In genomic region chr12:70937150-70937549, GRCm38 (mm10) we compare ENCODE assay signal across 7 mouse cellular contexts. TPM values are rescaled to one million over a fixed set of nuclear protein-coding genes. Genes with fewer than 3 reads are reported as not detected.
DNase-seq lines count a peak whose midpoint lies in the region; ATAC-seq lines count a peak whose summit lies in the region.

No protein-coding gene starts in this region.

- 24% methylated on average over 12 of the region's 12 CpGs for WGBS in embryonic facial prominence, embryonic 10.5 days
- WGBS in heart, embryonic 16.5 days: 30% methylated on average over 8 of the region's 12 CpGs
- 20% methylated on average over 12 of the region's 12 CpGs for WGBS in limb, embryonic 15.5 days
- WGBS in neural tube, embryonic 13.5 days: 18% methylated on average over 11 of the region's 12 CpGs

- H3K4me2 ChIP-seq in heart, embryonic 16.5 days (ENCODE audit: low read depth, low read length): peak overlapping the region; percentile 75
- peak overlapping the region; percentile 55 for H3K4me2 ChIP-seq in limb, embryonic 15.5 days
- H3K4me2 ChIP-seq in neural tube, embryonic 13.5 days: peak overlapping the region; percentile 78

- H3K4me3 ChIP-seq in embryonic facial prominence, embryonic 10.5 days: peak overlapping the region; percentile 83
- peak overlapping the region; percentile 98 for H3K4me3 ChIP-seq in heart, embryonic 16.5 days (ENCODE audit: low read length)
- H3K4me3 ChIP-seq in limb, embryonic 15.5 days: peak overlapping the region; percentile 58
- H3K4me3 ChIP-seq in neural tube, embryonic 13.5 days: peak overlapping the region; percentile 81

- H3K27ac ChIP-seq in embryonic facial prominence, embryonic 10.5 days (replicated peaks): peak overlapping the region; percentile 91
- H3K27ac ChIP-seq in heart, embryonic 16.5 days (ENCODE audit: low read length): peak overlapping the region; percentile 97
- H3K27ac ChIP-seq in limb, embryonic 15.5 days: peak overlapping the region; percentile 93
- peak overlapping the region; percentile 90 for H3K27ac ChIP-seq in neural tube, embryonic 13.5 days (replicated peaks)

- peak; percentile 33; the same call in 1 of the 2 replicates for ATAC-seq in heart, embryonic 16.5 days (replicated peaks; ENCODE audit: extremely low read depth, insufficient read depth, low FRiP score)
- no peak for ATAC-seq in limb, embryonic 15.5 days (ENCODE audit: insufficient number of reproducible peaks, low FRiP score, low TSS enrichment, low read depth)
- ATAC-seq in neural tube, embryonic 13.5 days (ENCODE audit: low read depth): peak; percentile 53

- H3K4me1 ChIP-seq in embryonic facial prominence, embryonic 10.5 days: peaks cover 10% of the 10 kb centered on the region
- H3K4me1 ChIP-seq in heart, embryonic 16.5 days (ENCODE audit: control insufficient read depth, insufficient read depth, low read length): peaks cover 4% of the 10 kb centered on the region
- H3K4me1 ChIP-seq in limb, embryonic 15.5 days: no peaks in the 10 kb centered on the region; the same call in 1 of the 2 replicates
- peaks cover 12% of the 10 kb centered on the region for H3K4me1 ChIP-seq in neural tube, embryonic 13.5 days (replicated peaks)

- DNase-seq in ovary, postnatal 36 days (ENCODE audit: low spot score): peak; percentile 14
- no peak for DNase-seq in ovary, adult 18-20 months (ENCODE audit: low spot score)
- no peak for DNase-seq in embryonic facial prominence, embryonic 10.5 days (ENCODE audit: low spot score)
- DNase-seq in layer of hippocampus, postnatal 36 days: no peak

- H3K36me3 ChIP-seq in embryonic facial prominence, embryonic 10.5 days (replicated peaks): peaks cover 20% of the 10 kb centered on the region
- H3K36me3 ChIP-seq in heart, embryonic 16.5 days (ENCODE audit: control insufficient read depth, insufficient read depth): peaks cover 3% of the 10 kb centered on the region; the same call in 1 of the 2 replicates
- peaks cover 7% of the 10 kb centered on the region for H3K36me3 ChIP-seq in limb, embryonic 15.5 days
- H3K36me3 ChIP-seq in neural tube, embryonic 13.5 days: peaks cover 9% of the 10 kb centered on the region

- peak overlapping the region; percentile 78 for H3K9ac ChIP-seq in heart, embryonic 16.5 days (ENCODE audit: low read length)
- H3K9ac ChIP-seq in limb, embryonic 15.5 days: peak overlapping the region; percentile 32; the same call in 1 of the 2 replicates
- peak overlapping the region; percentile 91 for H3K9ac ChIP-seq in neural tube, embryonic 13.5 days

- H3K9me3 ChIP-seq in embryonic facial prominence, embryonic 10.5 days: no peaks in the 10 kb centered on the region
- H3K9me3 ChIP-seq in heart, embryonic 16.5 days (replicated peaks; ENCODE audit: control insufficient read depth, low read length): no peaks in the 10 kb centered on the region; the same call in none of the 2 replicates
- no peaks in the 10 kb centered on the region for H3K9me3 ChIP-seq in limb, embryonic 15.5 days
- no peaks in the 10 kb centered on the region for H3K9me3 ChIP-seq in neural tube, embryonic 13.5 days

- no peaks in the 10 kb centered on the region for H3K27me3 ChIP-seq in embryonic facial prominence, embryonic 10.5 days (replicated peaks; ENCODE audit: low read depth, poor library complexity, severe bottlenecking)
- H3K27me3 ChIP-seq in heart, embryonic 16.5 days (ENCODE audit: control insufficient read depth, insufficient read depth, low read length): no peaks in the 10 kb centered on the region
- no peaks in the 10 kb centered on the region for H3K27me3 ChIP-seq in limb, embryonic 15.5 days
- no peaks in the 10 kb centered on the region for H3K27me3 ChIP-seq in neural tube, embryonic 13.5 days

RNA-seq across cellular contexts. Expression of gene Actr10, which starts 0.5 kb away (rescaled TPM):
- 223 and 229 TPM in 2 replicates for polyA plus RNA-seq in embryonic facial prominence, embryonic 10.5 days (2016; fragmentation: Nextera tagmentation; extraction: Ambion mirVana)
- 184 and 186 TPM in 2 replicates for polyA plus RNA-seq in heart, embryonic 16.5 days (2015; fragmentation: Nextera tagmentation; extraction: Ambion mirVana)
- polyA plus RNA-seq in limb, embryonic 15.5 days (2015; fragmentation: Nextera tagmentation; extraction: Ambion mirVana): 229 and 230 TPM in 2 replicates
- 214 and 256 TPM in 2 replicates for polyA plus RNA-seq in neural tube, embryonic 13.5 days (2015; fragmentation: Nextera tagmentation; extraction: Ambion mirVana)
- total RNA-seq in layer of hippocampus, postnatal 36 days (2021): 100 to 1,000 TPM; 162 to 168 TPM

RNA-seq across cellular contexts. Expression of gene Psma3, which starts 37.3 kb away (rescaled TPM):
- 682 and 687 TPM in 2 replicates for polyA plus RNA-seq in embryonic facial prominence, embryonic 10.5 days (2016; fragmentation: Nextera tagmentation; extraction: Ambion mirVana)
- 433 and 454 TPM in 2 replicates for polyA plus RNA-seq in heart, embryonic 16.5 days (2015; fragmentation: Nextera tagmentation; extraction: Ambion mirVana)
- polyA plus RNA-seq in limb, embryonic 15.5 days (2015; fragmentation: Nextera tagmentation; extraction: Ambion mirVana): 511 and 556 TPM in 2 replicates
- 626 and 642 TPM in 2 replicates for polyA plus RNA-seq in neural tube, embryonic 13.5 days (2015; fragmentation: Nextera tagmentation; extraction: Ambion mirVana)
- total RNA-seq in layer of hippocampus, postnatal 36 days (2021): 100 to 1,000 TPM; 214 to 229 TPM

Comparison
In these comparisons a context has a peak if more than half of its experiments do, and no peak if none do; other contexts are left out.
1. H3K9ac ChIP-seq: peak in every context shown above with its lines; median percentile 91 in neural tube, embryonic 13.5 days; 78 in heart, embryonic 16.5 days; 32 in limb, embryonic 15.5 days.